Mouse (Mus musculus) heart, embryonic 15.5 days (tissue): ENCODE measurements around the gene Smyd2. TPM values are rescaled to one million over a fixed set of nuclear protein-coding genes. Genes with fewer than 3 reads are reported as not detected.

Experiments used
- polyA plus RNA-seq: library from polyadenylated mRNA; unstranded; fragments of >200 nt; fragmentation: Nextera tagmentation; extraction: Ambion mirVana; gene quantifications from 2 replicates; pipeline ENCODE4 v1.2.1, GENCODE M21; 2015

The Smyd2 gene
- polyA plus RNA-seq, 1 experiment from 2014 or later, result 208 TPM

Other genes with a start within 250 kb of the Smyd2 start
- gene Cenpf, start 234.3 kb downstream of the Smyd2 start, polyA plus RNA-seq, result 62.2 and 71.2 TPM in 2 replicates
- 7.0 and 10.2 TPM in 2 replicates for gene Ptpn14, start 194.1 kb downstream of the Smyd2 start, polyA plus RNA-seq
- 14.9 and 18.3 TPM in 2 replicates for gene Prox1, start 248.4 kb upstream of the Smyd2 start, polyA plus RNA-seq